Mouse (Mus musculus): Measurements from ENCODE around the gene Rbm42. TPM values are rescaled to one million over a fixed set of nuclear protein-coding genes. Genes with fewer than 3 reads are reported as not detected.

The Rbm42 gene
- total RNA-seq, 2 experiments from 2014 or later: 46.0 to 49.1 TPM

DNA sequence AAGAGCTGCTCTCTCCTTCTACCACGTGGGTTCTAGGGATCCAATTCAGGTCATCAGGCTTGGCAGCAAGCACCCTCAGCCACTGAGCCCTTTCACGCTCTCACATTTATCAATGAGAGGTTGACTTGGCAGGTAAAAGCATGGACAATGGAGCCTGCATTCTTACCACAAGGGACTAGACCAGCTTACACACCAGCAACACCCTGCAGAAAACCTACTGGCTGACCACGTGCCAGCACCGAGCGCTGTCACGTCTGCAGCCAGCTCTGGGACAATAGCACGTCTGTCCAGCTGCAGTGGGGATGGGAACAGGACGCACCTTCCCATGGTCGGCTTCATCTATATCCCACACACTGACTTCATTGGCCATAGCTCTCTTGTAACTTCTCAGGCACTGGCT lies 31.5 kb downstream of the Rbm42 start:
- peak in 1 of 2 experiments; percentile 37 for DNase-seq

DNA sequence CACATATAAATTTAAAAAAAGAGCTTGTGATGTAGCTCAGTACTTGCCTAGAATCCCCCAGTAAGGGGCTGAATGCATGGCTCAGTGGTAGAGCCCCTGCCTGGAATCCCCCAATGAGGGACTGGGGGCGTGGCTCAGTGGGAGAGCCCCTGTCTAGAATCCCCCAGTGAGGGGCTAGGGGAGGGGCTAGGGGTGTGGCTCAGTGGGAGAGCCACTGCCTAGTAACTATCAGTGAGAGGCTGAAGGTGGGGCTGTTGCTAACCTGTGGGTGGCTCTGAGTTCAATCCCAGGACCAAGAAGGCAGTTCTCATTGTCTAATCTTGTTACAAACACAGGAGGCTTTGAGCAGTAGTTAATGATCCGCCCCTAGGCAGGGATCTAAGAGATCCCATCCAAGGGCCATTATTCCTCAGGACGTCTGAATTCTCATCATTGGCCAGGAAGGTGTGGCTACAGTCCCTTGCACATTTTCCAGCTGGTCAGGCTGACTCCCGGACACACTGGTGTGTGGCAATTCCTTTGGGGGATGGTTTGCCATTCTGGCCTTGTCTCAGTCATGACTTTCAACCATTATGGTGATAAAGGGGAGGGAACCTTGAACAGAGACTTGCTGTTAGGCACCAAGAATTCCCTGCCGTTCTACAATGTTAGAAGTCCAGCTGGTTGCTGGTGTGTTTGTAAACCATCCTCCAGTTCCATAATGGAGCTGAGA lies 34.9 kb downstream of the Rbm42 start:
- DNase-seq: no peak

DNA sequence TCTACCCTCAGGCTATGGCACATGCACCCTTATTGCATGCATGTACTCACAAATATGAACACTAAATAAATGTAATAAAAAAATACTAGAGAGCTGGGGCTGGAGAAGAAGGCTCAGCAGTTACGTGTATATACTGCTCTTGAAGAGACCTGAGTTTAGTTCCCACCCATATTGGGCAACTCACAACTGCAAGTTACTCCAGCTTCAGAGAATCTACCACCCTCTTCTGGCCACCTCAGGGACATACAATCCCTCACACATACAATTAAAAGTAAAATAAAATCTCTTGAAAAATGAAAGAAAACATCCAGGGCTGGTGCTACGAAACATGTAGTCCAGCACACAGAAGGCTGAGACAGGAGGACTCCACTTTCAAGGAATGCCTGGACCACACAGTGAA lies 35.7 kb downstream of the Rbm42 start:
- DNase-seq: no peak

DNA sequence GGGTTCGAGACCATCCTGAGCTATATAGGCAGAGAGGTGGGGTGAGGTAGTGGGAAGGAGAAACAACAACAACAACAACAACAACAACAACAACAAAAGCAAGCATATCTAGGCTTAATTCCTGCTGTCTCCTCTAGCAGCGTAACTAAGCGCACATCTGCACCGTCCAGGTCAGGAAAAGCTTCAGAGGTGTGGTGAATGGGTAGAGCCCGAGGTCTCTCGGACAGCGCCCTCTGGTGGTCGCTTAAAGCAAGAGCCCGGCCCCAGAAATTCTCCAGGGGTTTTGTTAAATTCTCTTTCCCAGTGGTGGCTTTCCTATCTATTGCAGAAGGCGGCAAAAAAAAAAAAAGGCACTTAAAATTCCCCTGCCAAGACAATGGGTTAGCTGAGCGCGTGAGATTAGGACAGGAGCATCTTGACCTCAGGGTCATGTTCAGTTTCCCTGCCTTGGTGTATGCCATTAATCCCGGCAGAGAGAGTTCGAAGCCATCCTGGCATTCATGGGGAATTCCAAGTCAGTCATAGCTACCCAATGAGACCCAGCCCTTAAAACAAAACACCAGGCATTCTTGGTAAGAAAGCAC lies 36.5 kb downstream of the Rbm42 start:
- DNase-seq: peak; percentile 45 to 70

DNA sequence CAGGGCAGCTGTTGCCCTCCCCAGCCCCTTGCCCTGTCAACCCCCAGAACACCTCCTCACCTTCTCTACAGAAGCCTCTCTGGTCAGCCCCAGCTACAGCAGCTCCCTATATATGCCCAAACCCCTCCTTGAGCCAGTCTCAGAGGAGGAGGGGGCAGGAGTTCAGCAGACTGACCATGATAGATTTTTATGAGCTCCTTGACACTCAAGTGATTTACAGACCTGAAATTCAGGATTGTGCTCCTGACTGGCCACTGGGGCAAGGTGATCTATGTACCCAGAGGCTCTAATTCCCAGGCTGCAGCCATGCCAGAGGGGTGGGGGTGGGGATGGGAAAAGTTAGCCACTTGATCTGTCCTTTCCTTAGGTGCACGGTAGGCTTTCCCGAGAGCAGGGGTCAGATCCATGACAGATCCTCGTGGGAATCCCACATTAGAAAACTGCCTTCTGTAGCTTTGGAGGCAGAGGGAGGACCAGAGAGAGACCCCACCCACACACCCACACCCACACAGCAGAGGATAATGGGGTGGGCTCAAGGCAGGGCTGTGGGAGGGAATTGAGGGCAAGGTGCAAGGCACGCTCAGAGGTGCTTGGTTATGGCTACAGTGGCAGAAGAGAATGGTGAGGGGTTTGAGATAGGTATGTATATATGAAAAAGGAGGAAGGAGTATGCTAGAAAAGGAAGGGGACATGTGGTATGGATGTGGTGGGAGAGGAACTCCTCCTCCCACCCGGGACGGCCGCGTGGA lies 37.3 kb downstream of the Rbm42 start, which contains the start of gene Upk1a:
TSS of gene Upk1a (minus strand) at position 194 of the 749 bp plus-strand sequence.
- no peak for DNase-seq

DNA sequence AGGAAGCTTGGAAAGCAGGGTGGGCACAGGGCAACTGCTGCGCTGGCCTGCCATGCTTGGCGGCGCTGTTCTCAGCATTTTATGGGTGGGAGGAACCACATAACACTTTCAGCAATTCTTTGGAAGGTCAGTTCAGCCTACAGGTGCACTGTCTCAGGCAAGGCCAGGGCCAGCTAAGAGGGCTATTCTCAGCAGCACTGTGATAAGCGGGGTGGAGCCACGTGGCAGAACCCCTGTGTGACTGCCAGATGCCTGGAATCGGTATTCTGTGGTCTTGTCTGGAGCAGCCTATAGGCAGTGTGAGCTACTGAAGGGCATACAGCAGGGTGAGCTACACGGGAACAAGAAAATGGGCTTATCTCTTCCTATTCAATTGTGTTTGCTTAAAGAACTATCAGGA lies 40.1 kb downstream of the Rbm42 start:
- DNase-seq: peak; percentile 52 to 77

DNA sequence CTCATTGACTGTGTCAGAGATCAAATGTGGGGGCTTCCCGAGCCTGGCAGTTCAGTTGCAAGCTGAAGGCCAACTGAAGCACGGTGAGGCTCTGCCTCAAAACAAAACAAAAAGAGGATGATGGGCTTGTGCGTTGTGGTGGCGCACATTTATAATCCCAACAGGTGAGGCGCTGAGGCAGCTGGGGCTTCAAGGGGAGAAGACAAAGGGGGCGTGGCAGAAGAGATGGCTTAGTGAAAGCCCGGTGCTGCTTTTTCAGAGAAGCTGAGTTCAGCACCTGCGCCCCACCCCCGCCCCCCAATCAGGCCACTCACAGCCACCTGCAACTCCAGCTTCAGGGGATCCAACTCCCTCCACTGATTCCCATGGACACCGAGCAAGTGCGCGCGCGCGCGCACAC lies 41.6 kb downstream of the Rbm42 start:
- no peak for DNase-seq

DNA sequence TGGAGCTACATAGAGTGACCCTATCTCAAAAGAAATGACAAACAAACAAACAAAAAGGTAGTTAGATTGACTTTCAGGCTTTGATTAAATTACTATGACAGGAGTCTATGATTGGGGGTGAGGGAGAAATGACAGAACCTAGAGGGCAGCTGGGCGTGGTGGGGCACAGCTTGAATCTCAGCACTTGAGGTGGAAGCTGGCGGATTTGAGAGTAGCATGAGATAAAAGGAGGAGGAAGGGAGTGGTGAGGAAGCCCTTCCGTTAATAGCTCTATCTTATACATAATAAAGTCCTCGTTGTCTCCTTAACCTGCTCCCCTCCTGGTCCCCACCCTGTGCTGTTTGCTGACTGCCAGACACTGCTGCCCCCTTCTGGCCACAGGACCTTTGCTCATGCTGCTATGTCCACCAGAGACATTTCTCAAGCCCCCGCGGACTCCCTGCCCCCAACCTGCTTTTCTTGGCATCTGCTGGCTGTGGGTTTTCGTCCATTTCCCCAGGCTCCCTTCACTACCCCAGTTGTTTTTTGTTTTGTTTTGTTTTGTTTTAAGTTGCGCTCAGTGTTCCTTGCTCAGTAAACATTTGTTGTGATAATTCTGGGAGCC lies 42.3 kb downstream of the Rbm42 start:
- peak; percentile 39 to 57 for DNase-seq

DNA sequence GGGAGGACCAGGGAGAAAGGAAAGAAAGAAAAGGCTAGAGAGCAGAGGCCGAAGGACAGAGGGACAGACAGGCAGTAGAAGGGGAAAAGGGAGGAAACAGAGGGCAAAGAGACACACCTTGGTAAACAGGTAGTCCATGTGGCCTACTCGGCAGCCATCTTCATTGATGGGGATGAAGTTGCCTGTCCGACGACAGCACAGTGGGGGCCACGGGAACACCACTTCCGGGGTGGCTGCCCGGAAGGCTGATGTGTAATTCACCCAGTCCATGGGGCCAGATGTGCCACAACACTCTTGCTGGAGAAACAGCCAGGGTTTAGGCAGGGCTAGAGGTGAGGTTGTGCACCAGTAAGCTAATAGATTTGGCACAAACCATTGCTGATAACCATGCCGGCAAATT lies 45.2 kb downstream of the Rbm42 start:
- no peak for DNase-seq

DNA sequence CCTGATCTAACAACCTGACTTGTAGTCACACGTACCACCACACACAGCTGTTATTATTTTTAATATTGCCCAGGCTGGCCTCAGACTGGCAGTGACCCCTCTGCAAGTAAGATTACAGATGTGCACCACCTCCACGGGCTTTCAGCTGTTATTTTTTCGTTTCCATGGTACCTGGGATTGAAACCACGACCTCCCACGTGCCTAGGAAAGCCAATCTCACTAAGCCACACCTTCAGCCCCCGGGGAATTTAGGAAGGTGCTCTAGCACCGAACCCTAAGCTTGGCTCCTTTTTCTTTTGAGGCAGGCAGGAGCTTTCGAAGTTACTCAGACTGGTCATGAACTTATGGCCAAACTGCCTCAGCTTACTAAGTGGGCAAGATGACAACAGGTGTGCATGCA lies 45.7 kb downstream of the Rbm42 start:
- no peak for DNase-seq

DNA sequence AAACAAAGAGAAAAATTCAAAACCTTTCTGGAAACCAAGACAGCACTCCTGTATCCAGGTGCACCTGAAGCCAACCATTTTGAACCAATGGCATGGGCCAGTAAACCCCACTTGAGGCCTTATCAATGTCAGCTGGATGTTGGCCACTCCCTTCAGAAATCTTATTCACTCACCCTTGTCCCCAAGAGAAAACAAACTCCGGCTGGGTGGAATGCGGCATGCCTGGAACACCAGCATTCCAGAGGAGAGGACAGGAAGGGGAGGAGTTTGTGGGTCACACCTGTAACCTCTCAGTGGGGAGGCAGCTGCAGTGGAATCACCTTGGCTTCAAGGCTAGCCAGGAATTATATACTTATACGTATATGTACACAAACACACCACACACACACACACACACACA lies 47.5 kb downstream of the Rbm42 start:
- DNase-seq: no peak

DNA sequence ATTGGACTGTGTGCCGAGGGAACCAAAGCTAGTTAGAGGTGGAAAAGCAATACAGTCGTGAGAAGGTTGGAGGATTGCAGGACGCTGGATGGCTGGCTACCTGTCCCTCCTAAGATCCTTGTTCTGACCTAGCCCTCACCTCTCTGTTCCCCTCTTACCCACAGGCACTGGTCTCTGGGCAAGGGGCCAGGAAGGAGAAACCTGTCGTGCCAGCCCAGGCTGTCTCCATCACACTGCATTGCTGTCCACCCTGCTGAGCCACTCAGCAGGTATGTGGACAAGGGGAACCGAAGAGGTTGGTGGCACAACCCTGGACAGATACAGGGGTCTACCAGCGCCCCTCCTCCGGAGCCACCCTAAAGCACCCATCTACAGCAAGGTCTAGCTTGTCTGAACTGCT lies 49.5 kb downstream of the Rbm42 start:
- DNase-seq: no peak

DNA sequence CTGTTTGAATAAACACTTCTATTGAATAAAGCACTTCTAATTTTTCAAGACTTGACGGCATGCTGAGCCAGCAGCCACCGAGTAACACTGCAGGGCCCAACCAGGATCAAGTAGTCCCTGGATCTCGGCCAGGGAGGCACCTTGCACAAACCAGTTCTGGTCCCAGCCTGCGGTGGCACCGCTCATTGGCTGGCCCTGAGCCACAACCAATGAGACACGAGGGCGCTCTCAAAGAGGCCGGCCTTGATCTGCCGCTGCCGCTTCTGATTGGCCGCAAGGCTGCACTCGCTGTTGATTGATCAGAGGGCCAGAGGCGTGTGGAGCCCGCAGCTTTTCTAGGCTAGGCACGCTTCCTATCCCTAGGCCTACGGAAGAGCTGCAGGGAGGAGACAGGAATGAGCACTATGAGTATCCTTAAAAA lies 50.2 kb downstream of the Rbm42 start:
- DNase-seq: peak; percentile 82 to 89

DNA sequence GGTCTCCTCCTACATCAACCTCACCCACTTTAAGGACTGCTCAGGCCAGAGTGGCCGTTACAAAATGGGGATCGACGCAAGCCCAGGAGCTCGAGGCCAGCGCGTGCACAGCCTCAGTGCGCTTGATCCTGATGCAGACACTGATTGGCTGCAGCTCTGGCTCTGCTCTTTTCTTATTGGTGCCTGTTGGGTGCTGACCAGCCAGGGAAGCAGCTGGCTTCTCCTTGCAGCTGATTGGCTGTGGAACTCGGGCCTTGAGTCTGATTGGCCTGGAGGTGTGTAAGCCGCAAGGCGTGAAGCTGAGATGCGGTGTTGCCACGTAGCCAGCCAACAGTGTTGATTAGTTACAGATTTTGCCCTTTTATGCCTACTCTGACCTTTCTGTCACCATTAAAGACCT lies 51.3 kb downstream of the Rbm42 start, which contains the start of gene Zbtb32:
TSS of gene Zbtb32 (minus strand) at position 124 of the 400 bp plus-strand sequence.
- DNase-seq: no peak

DNA sequence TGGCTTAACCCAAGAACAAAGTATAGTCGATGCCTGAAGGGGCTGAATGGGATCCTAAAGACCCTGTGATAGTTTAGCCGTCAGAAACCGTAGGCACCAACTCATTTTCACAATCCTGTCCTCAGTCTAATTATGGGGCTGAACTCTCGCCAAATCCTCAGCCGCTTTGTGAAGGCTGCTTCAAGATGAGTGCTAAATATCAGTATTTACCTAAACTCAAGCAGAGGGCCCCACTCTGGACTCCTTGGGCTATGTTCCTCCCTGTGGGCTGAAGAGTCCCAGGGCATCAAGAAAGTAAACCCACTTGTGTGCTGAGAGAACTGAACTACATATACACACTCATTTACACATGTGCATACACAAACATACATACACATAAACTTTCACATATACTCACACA lies 53.3 kb downstream of the Rbm42 start:
- no peak for DNase-seq

DNA sequence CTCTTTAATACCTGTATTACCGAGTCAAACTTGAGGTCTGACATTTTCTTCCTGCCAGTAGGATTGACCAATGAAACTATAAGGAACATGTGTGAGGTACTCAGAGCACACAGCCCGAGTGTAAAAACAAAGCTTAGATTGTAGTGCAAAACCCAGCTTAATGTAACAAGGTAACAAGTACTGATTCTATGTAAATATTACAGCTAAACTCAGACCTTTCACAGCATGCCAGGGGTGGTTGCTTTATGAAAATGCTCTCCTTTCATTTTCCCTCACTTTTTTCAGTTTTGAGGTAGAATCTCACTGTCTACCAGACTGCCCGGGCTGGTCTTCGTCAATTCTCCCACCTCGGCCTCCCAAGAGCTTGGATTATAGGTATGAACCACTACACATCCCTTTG lies 54.0 kb downstream of the Rbm42 start:
- DNase-seq: no peak

DNA sequence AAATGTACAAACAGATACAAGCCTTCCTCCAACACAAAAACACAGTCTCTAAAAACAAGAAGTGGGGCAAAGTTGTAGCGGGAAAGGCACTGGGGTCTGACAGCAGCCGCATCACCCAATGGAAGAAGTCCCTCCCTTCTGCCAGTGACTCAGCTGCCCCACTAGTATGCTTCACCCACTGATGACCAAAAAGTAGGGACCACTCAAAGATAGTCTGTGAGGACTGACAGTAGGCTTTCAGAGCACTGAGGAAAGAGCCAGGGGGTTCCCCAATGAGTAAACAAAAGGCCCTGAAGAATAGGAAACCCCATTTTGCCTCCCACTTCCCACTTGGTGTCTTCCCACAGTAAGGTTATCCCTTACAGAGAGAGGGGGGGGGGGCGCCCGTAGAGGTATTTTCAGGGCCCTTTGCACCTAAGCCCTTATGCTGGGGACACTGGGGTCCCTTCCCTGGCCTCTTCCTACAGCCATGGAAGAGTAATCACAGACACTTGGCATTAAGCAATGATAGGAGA lies 55.5 kb downstream of the Rbm42 start:
- DNase-seq: no peak

DNA sequence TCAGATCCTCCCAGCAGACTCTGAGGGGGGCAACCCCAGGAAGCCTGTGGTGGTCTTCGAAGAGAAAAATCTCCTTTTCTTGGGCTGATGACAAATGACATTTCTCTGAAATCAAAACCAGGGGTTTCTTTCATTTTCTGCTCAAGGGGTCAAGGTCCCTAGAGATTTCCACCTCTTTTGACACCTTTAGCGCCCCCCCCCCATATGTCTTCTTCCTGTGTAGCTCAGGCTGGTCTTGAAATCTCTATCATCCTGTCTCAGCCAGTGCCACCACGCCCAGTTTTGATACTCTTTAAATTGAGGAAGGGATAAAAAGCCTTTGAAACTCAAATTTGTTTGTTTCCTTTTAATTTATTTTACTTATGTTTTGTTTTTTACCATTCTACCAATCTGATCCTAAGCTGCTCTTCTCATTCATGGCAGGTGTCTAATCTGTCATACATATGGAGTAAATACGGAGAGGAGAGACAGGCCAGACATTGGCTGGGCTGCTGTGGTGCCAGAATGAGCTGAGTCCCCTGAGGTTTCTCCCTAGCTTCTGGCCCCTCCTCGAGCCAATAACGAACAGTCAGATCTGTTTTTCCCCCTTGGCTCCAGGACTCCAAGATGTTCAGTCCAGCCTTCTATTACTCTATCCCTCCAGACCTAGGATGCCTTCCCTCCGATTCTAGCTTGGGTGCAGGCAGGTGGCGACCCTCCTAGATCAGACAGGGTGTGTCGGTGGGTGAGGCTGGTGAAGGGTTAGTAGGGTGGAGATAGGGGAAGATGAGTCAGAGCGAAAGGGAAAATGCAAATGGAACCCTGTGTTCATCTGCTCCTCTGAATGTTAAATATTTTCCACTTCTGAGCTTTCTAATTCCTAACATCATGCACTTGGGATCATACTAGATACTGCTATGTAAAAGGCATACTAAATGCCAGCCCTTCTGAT lies 56.3 kb downstream of the Rbm42 start:
- no peak for DNase-seq

DNA sequence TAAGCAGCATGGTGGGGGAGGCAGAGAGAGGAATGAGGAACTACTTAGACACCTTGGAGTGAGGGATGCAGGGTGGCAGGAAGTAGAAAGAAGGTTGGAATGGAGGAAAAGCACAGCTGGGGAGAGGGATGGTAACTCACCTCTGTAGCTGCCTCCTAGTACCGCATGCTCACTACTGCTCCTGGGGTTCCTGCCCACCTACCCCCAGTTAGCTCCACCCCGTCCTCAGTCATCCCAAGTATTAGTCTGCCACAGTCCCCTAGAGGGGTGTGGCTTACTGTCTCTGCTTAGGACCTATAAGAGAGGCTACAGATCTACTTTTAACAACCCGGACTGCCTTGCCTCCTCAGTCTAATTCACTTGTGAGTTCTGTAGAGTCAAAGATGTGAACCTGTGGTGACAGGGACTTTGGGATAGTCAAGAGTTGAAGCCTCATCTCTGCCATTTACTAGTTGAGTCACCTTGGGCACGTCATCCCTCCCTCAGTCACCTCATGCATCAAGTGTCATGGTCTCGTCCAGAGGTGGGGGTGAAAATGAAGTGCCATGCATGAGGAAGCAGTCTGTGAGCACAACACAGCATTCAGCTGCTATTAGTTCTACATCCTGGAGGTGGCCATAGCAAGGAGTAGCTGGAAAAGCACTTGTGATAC lies 57.2 kb downstream of the Rbm42 start:
- DNase-seq: no peak

DNA sequence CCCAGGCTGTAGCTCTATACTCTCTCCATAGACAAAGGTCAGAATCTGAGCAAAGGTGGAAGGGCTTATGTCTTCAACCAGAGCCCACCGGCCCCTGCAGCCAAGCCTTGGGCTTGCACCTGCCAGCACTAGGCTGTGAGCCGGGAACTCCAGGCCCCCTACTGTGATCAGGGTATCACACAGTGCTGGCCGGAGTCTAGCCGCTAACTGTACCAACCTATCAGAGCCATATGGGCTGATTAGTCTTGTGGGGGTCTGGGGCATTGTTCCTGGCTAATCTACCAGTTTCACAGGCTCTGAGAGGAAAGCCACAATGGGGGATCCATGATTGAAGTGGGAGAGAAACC lies 58.5 kb downstream of the Rbm42 start:
- no peak for DNase-seq

All from heart, adult 18-20 months (tissue).